Mouse (Mus musculus): ENCODE data around the gene Zfp846.

Zfp846 gene

DNA sequence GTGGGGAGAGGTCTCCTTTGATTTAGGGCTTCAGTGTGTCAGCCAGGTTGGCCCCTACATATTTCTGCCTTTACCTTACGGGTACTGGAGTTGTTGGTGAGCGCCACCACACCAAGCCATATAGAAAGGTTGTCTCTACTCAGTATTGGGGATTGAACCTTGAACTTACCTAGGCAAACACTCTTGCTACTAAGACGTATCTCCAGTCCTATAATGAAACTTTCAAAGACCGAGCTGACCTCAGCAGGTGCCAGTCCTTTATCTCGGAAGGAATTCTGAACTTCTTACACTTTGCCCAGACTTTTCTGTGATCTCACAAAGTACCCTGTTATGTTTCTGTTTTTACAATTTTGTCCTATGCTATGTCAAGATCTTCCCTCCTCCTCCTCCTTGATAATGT lies 30.9 kb downstream of the Zfp846 start:
- POLR2A ChIA-PET = no interaction called here

GRCm38 (mm10) chr9:20616685-20617084 lies 35.6 kb downstream of the Zfp846 start:
- ChIA-PET POLR2A (interaction anchor here in 1 of 4 experiments (1.5 kb wide), 1 partner anchor 27 kb away, joined by 4 read pairs; the partner anchor contains the start of gene Ubl5), CTCF (no interaction called here)

More for the DNA sequence above, 30.9 kb downstream of the Zfp846 start:
- CTCF ChIA-PET = no interaction called here

- CTCF ChIA-PET = no interaction called here
- POLR2A ChIA-PET = interaction anchor here in 3 of 4 experiments (0.7 to 5.9 kb wide), 5 partner anchors 10 to 23 kb away, joined by 3 to 30 read pairs (median 4); partner anchors contain the start of genes Ubl5 (in 3 of the 3) and Fbxl12 (in 1 of the 3)
Observed at GRCm38 (mm10) chr9:20631332-20631731, 50.2 kb downstream of the Zfp846 start.

DNA sequence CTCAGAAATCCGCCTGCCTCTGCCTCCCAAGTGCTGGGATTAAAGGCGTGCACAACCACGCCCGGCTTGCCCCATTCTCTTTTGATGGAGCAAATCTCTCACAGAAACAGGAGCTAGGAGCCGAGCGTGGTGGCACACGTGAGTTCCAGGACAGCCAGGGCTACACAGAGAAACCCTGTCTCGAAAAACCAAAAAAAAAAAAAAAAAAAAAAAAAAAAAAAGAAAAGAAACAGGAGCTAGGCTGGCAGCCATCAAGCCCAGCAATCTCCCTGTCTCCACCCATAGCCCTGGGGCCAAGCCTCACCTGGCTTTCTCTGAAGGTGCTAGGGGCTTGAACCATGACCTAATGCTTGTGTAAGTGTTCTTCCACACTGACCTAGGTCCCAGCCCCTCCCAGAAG lies 54.6 kb downstream of the Zfp846 start:
- ChIA-PET POLR2A (interaction anchor here in 3 of 4 experiments (0.5 to 13.6 kb wide), 22 partner anchors 8 to 1529 kb away, joined by 3 to 414 read pairs (median 5); partner anchors contain the start of genes Fbxl12 (in 3 of the 3), Pin1 (in 3 of the 3), Zfp846 (in 3 of the 3) and Ubl5 (in 1 of the 3)), CTCF (interaction anchor here in 2 of 4 experiments (0.5 to 1.5 kb wide), 7 partner anchors 17 to 196 kb away, joined by 3 to 7 read pairs (median 3); partner anchors contain the start of gene Pin1 (in 1 of the 2))

- ChIA-PET POLR2A (interaction anchor here in 3 of 4 experiments (0.5 to 13.6 kb wide), 21 partner anchors 8 to 1529 kb away, joined by 3 to 414 read pairs (median 5); partner anchors contain the start of genes Fbxl12 (in 3 of the 3), Pin1 (in 3 of the 3), Zfp846 (in 2 of the 3) and Ubl5 (in 1 of the 3)), CTCF (interaction anchor here in 3 of 4 experiments (0.5 to 1.5 kb wide), 6 partner anchors 16 to 195 kb away, joined by 3 to 7 read pairs (median 3); partner anchors contain the start of gene Pin1 (in 1 of the 3))
Observed at GRCm38 (mm10) chr9:20636256-20636655, 55.2 kb downstream of the Zfp846 start.

GRCm38 (mm10) chr9:20636790-20637189 lies 55.7 kb downstream of the Zfp846 start:
- CTCF ChIA-PET = interaction anchor here in 1 of 4 experiments (1.5 kb wide), 1 partner anchor 15 kb away, joined by 3 read pairs; the partner anchor contains the start of gene Pin1
- POLR2A ChIA-PET = interaction anchor here in 3 of 4 experiments (0.6 to 13.6 kb wide), 14 partner anchors 8 to 93 kb away, joined by 3 to 414 read pairs (median 6); partner anchors contain the start of genes Pin1 (in 3 of the 3), Zfp846 (in 2 of the 3) and Fbxl12 (in 1 of the 3)

DNA sequence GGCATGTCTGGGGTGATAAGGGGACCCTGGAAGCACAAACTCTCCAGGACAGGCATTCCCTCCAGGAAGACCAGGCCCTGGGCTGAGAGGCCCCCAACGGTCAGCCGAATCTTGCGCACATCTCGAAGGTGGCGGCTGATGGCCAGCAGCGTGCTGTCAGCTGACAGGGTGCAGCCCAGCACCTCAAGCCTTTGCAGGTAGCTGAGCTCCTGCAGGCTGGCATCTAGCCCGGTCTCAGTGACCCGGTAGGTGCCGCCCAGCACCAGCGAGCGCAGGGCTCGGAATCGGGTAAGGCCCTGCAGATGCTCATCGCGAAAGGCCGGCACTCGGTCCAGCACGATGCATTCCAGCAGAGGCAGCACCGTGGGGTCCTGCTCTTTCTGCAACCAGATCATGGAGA lies 57.5 kb downstream of the Zfp846 start:
- CTCF ChIA-PET = no interaction called here
- POLR2A ChIA-PET = interaction anchor here (0.7 to 13.6 kb wide), 7 partner anchors 10 to 155 kb away, joined by 3 to 414 read pairs (median 5); partner anchors contain the start of genes Pin1 (in 2 of the 4) and Zfp846 (in 1 of the 4)

GRCm38 (mm10) chr9:20639486-20639885 lies 58.4 kb downstream of the Zfp846 start:
- ChIA-PET CTCF (no interaction called here), POLR2A (interaction anchor here in 2 of 4 experiments (1.3 to 13.6 kb wide), 5 partner anchors 9 to 156 kb away, joined by 3 to 414 read pairs (median 6); partner anchors contain the start of gene Pin1 (in 2 of the 2))

DNA sequence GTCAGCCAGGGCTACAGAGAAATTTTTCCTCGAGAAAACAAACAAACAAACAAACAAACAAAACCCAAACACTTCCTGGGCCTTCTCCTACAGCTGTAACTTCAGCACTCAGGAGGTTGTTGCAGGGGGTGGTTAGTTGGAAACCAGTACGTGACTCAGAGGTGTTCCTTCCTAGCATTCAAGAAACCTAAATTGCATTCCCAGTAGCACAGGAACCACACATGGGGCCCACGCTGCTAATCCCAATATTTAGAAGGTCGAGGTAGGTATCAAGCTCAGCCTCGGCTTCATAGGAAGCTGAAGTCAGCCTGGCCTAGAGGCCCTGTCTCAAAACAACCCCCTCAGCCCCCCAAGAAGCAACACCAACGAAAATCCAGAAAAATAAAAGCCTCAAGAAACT lies 60.4 kb downstream of the Zfp846 start:
- POLR2A ChIA-PET = interaction anchor here in 2 of 4 experiments (0.6 to 13.6 kb wide), 10 partner anchors 9 to 1276 kb away, joined by 3 to 414 read pairs (median 15); partner anchors contain the start of genes Pin1 (in 2 of the 2) and Angptl6 (in 1 of the 2)
- CTCF ChIA-PET = interaction anchor here in 1 of 4 experiments (0.5 kb wide), 1 partner anchor 120 kb away, joined by 3 read pairs; no protein-coding TSS in a partner anchor

- CTCF ChIA-PET = interaction anchor here (0.5 to 1.8 kb wide), 18 partner anchors 9 to 336 kb away, joined by 3 to 23 read pairs (median 3); partner anchors contain the start of genes Pin1 (in 2 of the 4), Eif3g (in 1 of the 4) and Zfp266 (in 1 of the 4)
- POLR2A ChIA-PET = interaction anchor here (0.6 to 13.6 kb wide), 118 partner anchors 8 to 1617 kb away, joined by 3 to 414 read pairs (median 4); partner anchors contain the start of genes Pin1 (in 4 of the 4), Gm38431 (in 3 of the 4), Raver1 (in 3 of the 4) and Zfp266 (in 3 of the 4)
Observed at GRCm38 (mm10) chr9:20642101-20642895, 61.2 kb downstream of the Zfp846 start, which contains the start of gene Ubl5. Gene Ubl5 (plus strand): TSS chr9:20642878.

GRCm38 (mm10) chr9:20642896-20643466 lies 61.9 kb downstream of the Zfp846 start:
- ChIA-PET CTCF (interaction anchor here (0.5 to 1.8 kb wide), 21 partner anchors 9 to 336 kb away, joined by 3 to 23 read pairs (median 3); partner anchors contain the start of genes Pin1 (in 2 of the 4), Eif3g (in 1 of the 4) and Zfp266 (in 1 of the 4)), POLR2A (interaction anchor here (0.5 to 13.6 kb wide), 128 partner anchors 9 to 1617 kb away, joined by 3 to 414 read pairs (median 4); partner anchors contain the start of genes Pin1 (in 4 of the 4), Gm38431 (in 3 of the 4), Raver1 (in 3 of the 4) and Zfp266 (in 3 of the 4))

GRCm38 (mm10) chr9:20643781-20644180 lies 62.7 kb downstream of the Zfp846 start:
- POLR2A ChIA-PET = interaction anchor here in 3 of 4 experiments (0.5 to 13.6 kb wide), 51 partner anchors 8 to 1022 kb away, joined by 3 to 414 read pairs (median 7); partner anchors contain the start of genes Pin1 (in 3 of the 3), Zfp266 (in 3 of the 3), Gm38431 (in 2 of the 3) and Raver1 (in 2 of the 3)
- CTCF ChIA-PET = interaction anchor here (0.8 to 1.8 kb wide), 7 partner anchors 8 to 100 kb away, joined by 3 to 23 read pairs (median 4); partner anchors contain the start of gene Pin1 (in 2 of the 4)

GRCm38 (mm10) chr9:20644360-20645081 lies 63.4 kb downstream of the Zfp846 start, which contains the start of gene Fbxl12:
Gene Fbxl12 (minus strand): TSS chr9:20644767.
- CTCF ChIA-PET = interaction anchor here in 2 of 4 experiments (0.9 to 1.4 kb wide), 3 partner anchors 17 to 96 kb away, joined by 3 to 4 read pairs (median 3); no protein-coding TSS in a partner anchor
- POLR2A ChIA-PET = interaction anchor here in 3 of 4 experiments (0.5 to 13.6 kb wide), 29 partner anchors 9 to 447 kb away, joined by 3 to 414 read pairs (median 5); partner anchors contain the start of genes Pin1 (in 2 of the 3), Zfp26 (in 2 of the 3), Zfp266 (in 2 of the 3) and Angptl6 (in 1 of the 3)

GRCm38 (mm10) chr9:20645121-20645520 lies 64.0 kb downstream of the Zfp846 start:
- ChIA-PET POLR2A (interaction anchor here in 3 of 4 experiments (0.5 to 13.6 kb wide), 23 partner anchors 10 to 447 kb away, joined by 3 to 414 read pairs (median 7); partner anchors contain the start of genes Pin1 (in 2 of the 3), Zfp26 (in 2 of the 3), Zfp266 (in 2 of the 3) and Angptl6 (in 1 of the 3)), CTCF (interaction anchor here in 2 of 4 experiments (0.9 to 1.4 kb wide), 3 partner anchors 17 to 96 kb away, joined by 3 to 4 read pairs (median 3); no protein-coding TSS in a partner anchor)

DNA sequence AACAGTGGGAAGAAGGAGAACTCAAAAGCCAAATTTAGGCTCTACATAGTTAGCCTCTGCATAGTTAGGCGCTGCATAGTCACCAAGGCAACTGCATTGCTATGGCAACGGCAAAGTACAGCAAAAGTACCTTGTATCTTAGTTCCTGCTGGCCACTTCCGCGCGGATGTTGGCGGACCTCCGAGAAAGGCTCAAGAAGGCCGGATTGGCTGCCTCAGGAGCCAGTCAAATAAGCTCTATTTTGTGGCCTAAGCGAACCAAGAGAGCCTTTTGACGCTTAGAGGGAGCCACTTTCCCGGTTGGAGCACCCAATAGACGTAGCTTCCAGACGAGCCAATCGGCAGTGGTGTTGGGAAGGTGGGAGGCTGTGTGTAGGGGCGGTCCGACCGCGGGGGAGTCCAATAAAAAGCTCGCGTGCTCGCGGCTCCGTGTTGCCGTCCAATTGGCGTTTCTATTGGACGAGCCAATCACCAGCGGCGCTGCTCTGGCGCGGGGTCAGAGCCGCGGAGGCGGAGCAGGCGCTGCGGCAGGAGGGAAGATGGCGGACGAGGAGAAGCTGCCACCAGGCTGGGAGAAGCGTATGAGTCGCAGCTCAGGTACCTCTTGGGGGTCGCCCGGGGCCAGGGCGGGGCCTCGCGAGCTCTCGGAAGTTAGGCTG lies 70.6 kb downstream of the Zfp846 start, which contains the start of gene Pin1:
Gene Pin1 (plus strand): TSS at position 494 of the 658 bp plus-strand sequence.
- POLR2A ChIA-PET = interaction anchor here (0.6 to 13.0 kb wide), 65 partner anchors 9 to 894 kb away, joined by 3 to 414 read pairs (median 4); partner anchors contain the start of genes Ubl5 (in 4 of the 4), Fbxl12 (in 2 of the 4), Zfp266 (in 2 of the 4) and Zfp846 (in 2 of the 4)
- CTCF ChIA-PET = interaction anchor here in 3 of 4 experiments (0.5 to 2.6 kb wide), 18 partner anchors 8 to 382 kb away, joined by 3 to 23 read pairs (median 3); partner anchors contain the start of gene Ubl5 (in 2 of the 3)
